ENCODE assay signal across 8 mouse cellular contexts in the genomic region with DNA sequence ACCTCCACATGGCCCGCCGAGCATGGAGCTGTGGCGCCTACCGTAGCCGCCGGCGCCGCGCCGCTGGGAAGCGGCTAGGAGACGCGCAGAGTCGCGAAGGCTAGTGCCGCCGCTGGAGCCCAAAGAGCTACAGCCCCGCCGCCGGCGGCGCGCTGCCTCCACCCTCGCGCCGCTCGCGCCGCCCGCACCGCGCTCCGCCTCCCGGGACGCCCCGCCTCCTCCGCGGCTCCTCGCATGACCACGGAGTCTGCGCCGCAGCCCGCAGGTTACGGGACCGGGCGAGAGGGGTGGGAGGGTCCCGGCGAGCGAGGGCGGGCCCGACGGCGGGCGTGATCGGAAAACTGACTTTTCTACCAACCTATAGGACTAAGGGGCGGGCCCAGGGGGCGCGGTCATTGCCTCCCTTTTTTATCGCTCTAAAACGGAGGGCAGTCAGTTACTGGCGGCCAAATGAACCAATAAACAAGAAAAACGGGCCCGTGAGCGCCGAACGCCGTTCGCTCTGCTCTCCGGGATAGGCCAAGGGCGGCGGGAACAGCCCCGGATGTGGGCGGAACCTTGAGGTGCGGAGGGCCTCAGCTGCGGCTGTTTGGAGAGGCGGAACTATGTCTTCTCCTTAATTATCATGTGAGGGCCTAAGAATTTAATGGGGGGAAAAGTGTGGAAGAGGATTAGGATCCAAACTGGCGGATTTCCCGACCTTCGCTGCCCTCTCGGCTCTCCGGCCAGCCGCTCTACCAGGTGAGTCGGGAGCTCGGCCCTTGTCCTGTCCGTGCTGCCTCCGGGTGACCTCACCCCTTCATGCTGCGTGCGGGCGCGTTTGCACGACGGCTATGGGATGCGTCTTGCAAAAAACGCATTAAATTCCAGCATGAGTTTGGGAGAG. TPM values are rescaled to one million over a fixed set of nuclear protein-coding genes. Genes with fewer than 3 reads are reported as not detected.
DNase-seq lines count a peak whose midpoint lies in the region; ATAC-seq and TF ChIP-seq lines count a peak whose summit lies in the region.

Gene Phtf2 (minus strand): TSS at position 210 of the 886 bp plus-strand sequence.
Gene Tmem60 (plus strand): TSS at position 277 of the 886 bp plus-strand sequence.

- TF ChIP-seq CTCF in C2C12 (IDR thresholded peaks at IDR 0.05; ENCODE audit: control insufficient read depth, insufficient read depth, insufficient read length) = no peak
- TF ChIP-seq CTCF in brain, embryonic 14.5 days (IDR thresholded peaks at IDR 0.05; ENCODE audit: borderline replicate concordance, extremely low read depth, insufficient read depth, insufficient read length) = no peak
- no peak for TF ChIP-seq CTCF in liver, adult 2 months (IDR thresholded peaks at IDR 0.05; ENCODE audit: low read depth, low read length)

- ATAC-seq in heart, embryonic 11.5 days (replicated peaks; ENCODE audit: insufficient number of reproducible peaks, low FRiP score, low TSS enrichment) = peak; percentile 98
- ATAC-seq in kidney, embryonic 16.5 days (ENCODE audit: low FRiP score, low TSS enrichment) = peak; percentile 99

- H3K4me3 ChIP-seq in C2C12 (ENCODE audit: insufficient read depth, poor library complexity, severe bottlenecking) (peak within 1 kb of the TSS; percentile 74), myocyte (peak within 1 kb of the TSS; percentile 61)
- peak within 1 kb of the TSS; percentile 87 for H3K4me3 ChIP-seq in erythroblast, embryonic 14.5 days (replicated peaks)
- peak within 1 kb of the TSS; percentile 88 for H3K4me3 ChIP-seq in heart, embryonic 11.5 days (ENCODE audit: low read depth, low read length)
- H3K4me3 ChIP-seq in kidney, embryonic 16.5 days (ENCODE audit: low read length) = peak within 1 kb of the TSS; percentile 90
- peak within 1 kb of the TSS; percentile 93 for H3K4me3 ChIP-seq in liver, adult 2 months (ENCODE audit: insufficient read depth, low read depth, low read length)

- H3K36me3 ChIP-seq in C2C12 (ENCODE audit: control insufficient read depth, insufficient read depth) (peaks cover 4% of the 10 kb centered on the region), myocyte (ENCODE audit: control insufficient read depth, insufficient read depth) (no peaks in the 10 kb centered on the region)
- H3K36me3 ChIP-seq in erythroblast, embryonic 14.5 days (ENCODE audit: control insufficient read depth) = peaks cover 30% of the 10 kb centered on the region
- H3K36me3 ChIP-seq in heart, embryonic 11.5 days (ENCODE audit: control insufficient read depth, insufficient read depth, low read length) = 0 out of 2 replicates have a peak, but pooled peaks cover 2% of the 10 kb centered on the region
- H3K36me3 ChIP-seq in kidney, embryonic 16.5 days (ENCODE audit: insufficient read depth, low read length) = peaks cover 11% of the 10 kb centered on the region; the same call in 1 of the 2 replicates
- H3K36me3 ChIP-seq in liver, adult 2 months (ENCODE audit: control insufficient read depth, insufficient read depth, low read length) = 0 out of 2 replicates have a peak, but pooled peaks cover 3% of the 10 kb centered on the region
- no peaks in the 10 kb centered on the region for H3K36me3 ChIP-seq in splenic B cell, adult 2 months (ENCODE audit: control insufficient read depth, insufficient read depth, low read length, poor library complexity, severe bottlenecking)

- H3K27me3 ChIP-seq in C2C12 (ENCODE audit: control insufficient read depth, insufficient read depth, insufficient read length) = no peaks in the 10 kb centered on the region
- no peaks in the 10 kb centered on the region for H3K27me3 ChIP-seq in erythroblast, embryonic 14.5 days (ENCODE audit: control insufficient read depth)
- H3K27me3 ChIP-seq in heart, embryonic 11.5 days (ENCODE audit: control insufficient read depth, insufficient read depth, low read length) = no peaks in the 10 kb centered on the region
- no peaks in the 10 kb centered on the region for H3K27me3 ChIP-seq in kidney, embryonic 16.5 days (ENCODE audit: insufficient read depth, low read length)
- H3K27me3 ChIP-seq in liver, adult 2 months (ENCODE audit: control insufficient read depth, insufficient read depth, low read length) = no peaks in the 10 kb centered on the region
- H3K27me3 ChIP-seq in myocyte (ENCODE audit: control insufficient read depth, insufficient read depth, insufficient read length) = no peaks in the 10 kb centered on the region
- no peaks in the 10 kb centered on the region for H3K27me3 ChIP-seq in splenic B cell, adult 2 months (ENCODE audit: control insufficient read depth, insufficient read depth, low read length, poor library complexity, severe bottlenecking)

- H3K4me1 ChIP-seq in erythroblast, embryonic 14.5 days (ENCODE audit: control insufficient read depth) = peaks cover 55% of the 10 kb centered on the region
- H3K4me1 ChIP-seq in heart, embryonic 11.5 days (ENCODE audit: control insufficient read depth, insufficient read depth, low read length) = peaks cover 22% of the 10 kb centered on the region
- peaks cover 24% of the 10 kb centered on the region for H3K4me1 ChIP-seq in kidney, embryonic 16.5 days (ENCODE audit: insufficient read depth, low read length)
- H3K4me1 ChIP-seq in liver, adult 2 months (ENCODE audit: control insufficient read depth, insufficient read depth, low read length) = peaks cover 8% of the 10 kb centered on the region; the same call in 1 of the 2 replicates

- peak within 1 kb of the TSS; percentile 97 for H3K27ac ChIP-seq in heart, embryonic 11.5 days (ENCODE audit: low read depth, low read length)
- peak within 1 kb of the TSS; percentile 92 for H3K27ac ChIP-seq in kidney, embryonic 16.5 days (ENCODE audit: low read length)
- H3K27ac ChIP-seq in liver, adult 2 months (replicated peaks; ENCODE audit: insufficient read depth, low read depth, low read length) = peak within 1 kb of the TSS; percentile 91

- H3K79me3 ChIP-seq in C2C12 (ENCODE audit: low read depth) = peaks cover 28% of the 10 kb centered on the region

- no peaks in the 10 kb centered on the region for H3K9me3 ChIP-seq in erythroblast, embryonic 14.5 days (ENCODE audit: control insufficient read depth, low read length)
- no peaks in the 10 kb centered on the region for H3K9me3 ChIP-seq in heart, embryonic 11.5 days (replicated peaks; ENCODE audit: control insufficient read depth, low read length)
- H3K9me3 ChIP-seq in kidney, embryonic 16.5 days (ENCODE audit: low read length) = no peaks in the 10 kb centered on the region

- H3K9ac ChIP-seq in heart, embryonic 11.5 days (ENCODE audit: low read depth, low read length) = peak within 1 kb of the TSS; percentile 91
- peak within 1 kb of the TSS; percentile 88 for H3K9ac ChIP-seq in kidney, embryonic 16.5 days (replicated peaks; ENCODE audit: low read length)
- H3K9ac ChIP-seq in liver, adult 2 months (ENCODE audit: low read depth, low read length) = peak within 1 kb of the TSS; percentile 97

- peaks cover 61% of the 10 kb centered on the region for H3K79me2 ChIP-seq in C2C12 (ENCODE audit: control insufficient read depth, insufficient read depth)
- H3K79me2 ChIP-seq in liver, adult 2 months (ENCODE audit: control insufficient read depth, insufficient read depth, low read length) = no peaks in the 10 kb centered on the region
- H3K79me2 ChIP-seq in myocyte (ENCODE audit: control insufficient read depth, insufficient read depth) = peaks cover 40% of the 10 kb centered on the region

- TF ChIP-seq POLR2A in brain, embryonic 14.5 days (IDR thresholded peaks at IDR 0.05; ENCODE audit: borderline replicate concordance, extremely low read depth, insufficient read depth, insufficient read length, poor library complexity, severe bottlenecking) = peak; percentile 99
- TF ChIP-seq POLR2A in liver, adult 2 months (IDR thresholded peaks at IDR 0.05; ENCODE audit: extremely low read depth, insufficient read depth, low read length) = peak; percentile 96
- peak; percentile 96 for TF ChIP-seq POLR2A in myocyte (IDR thresholded peaks at IDR 0.05; ENCODE audit: insufficient read length, low read depth)

- H3ac ChIP-seq in C2C12 (ENCODE audit: control insufficient read depth, insufficient read length, low read depth) (peak within 1 kb of the TSS; percentile 96), myocyte (ENCODE audit: control insufficient read depth, insufficient read length) (peak within 1 kb of the TSS; percentile 80)

- H3K4me2 ChIP-seq in heart, embryonic 11.5 days = peak within 1 kb of the TSS; percentile 76
- H3K4me2 ChIP-seq in kidney, embryonic 16.5 days (replicated peaks; ENCODE audit: low read depth, low read length) = peak within 1 kb of the TSS; percentile 65
- H3K4me2 ChIP-seq in myocyte (ENCODE audit: low read depth) = peak within 1 kb of the TSS; percentile 92

- under 1% methylated on average over 89 of the region's 94 CpGs for WGBS in heart, embryonic 11.5 days (ENCODE audit: insufficient replicate concordance)
- under 1% methylated on average over 93 of the region's 94 CpGs for WGBS in kidney, embryonic 16.5 days
- WGBS in liver, adult 2 months = under 1% methylated on average over 94 of the region's 94 CpGs

- peak; percentile 100 for DNase-seq in brain, embryonic 14.5 days (ENCODE audit: low read depth)
- peak; percentile 93 for DNase-seq in liver, adult 2 months (ENCODE audit: extremely low read depth, low read depth, low spot score)
- peak; percentile 99 for DNase-seq in splenic B cell, adult 2 months (ENCODE audit: low read depth, low spot score)

TF ChIP-seq in C2C12, 6 proteins besides CTCF, POLR2A, EP300 and RAD21 (continues in another document):
- no peak for TF ChIP-seq MAX (IDR thresholded peaks at IDR 0.05)
- TF ChIP-seq MYOD1 (IDR thresholded peaks at IDR 0.05; ENCODE audit: control insufficient read depth, insufficient read length, low read depth) = no peak

TF ChIP-seq in myocyte, 11 proteins besides CTCF, POLR2A, EP300 and RAD21 (continues in another document):
- no peak for TF ChIP-seq CEBPB (IDR thresholded peaks at IDR 0.05; ENCODE audit: insufficient read depth, poor library complexity, severe bottlenecking)

RNA-seq across cellular contexts. Expression of gene Phtf2, which starts in this region (rescaled TPM):
- 3.4 TPM for polyA plus RNA-seq in C2C12 (2012; fragmentation: generic; extraction: Trizol)
- 12.7 and 16.5 TPM in 2 replicates for polyA plus RNA-seq in brain, embryonic 14.5 days (2012; rRNA removed)
- 0.02 and 0.04 TPM in 2 replicates for polyA plus RNA-seq in erythroblast, embryonic 14.5 days (2012)
- polyA plus RNA-seq in heart, embryonic 11.5 days (2014; fragmentation: Nextera tagmentation; extraction: Ambion mirVana) = 38.9 and 50.4 TPM in 2 replicates
- polyA plus RNA-seq in kidney, embryonic 16.5 days (2015; fragmentation: Nextera tagmentation; extraction: Ambion mirVana) = 15.8 and 16.9 TPM in 2 replicates
- 6.1 and 6.2 TPM in 2 replicates for total RNA-seq in liver, adult 2 months (2014; rRNA removed)
- polyA plus RNA-seq in liver, adult 2 months (2012; rRNA removed) = 0.80 and 1.2 TPM in 2 replicates
- 3.6 TPM for polyA plus RNA-seq in myocyte (2012; fragmentation: generic; extraction: Trizol)

RNA-seq across cellular contexts. Expression of gene Tmem60, which starts in this region (rescaled TPM):
- polyA plus RNA-seq in C2C12 (2012; fragmentation: generic; extraction: Trizol) (11.7 TPM), myocyte (2012; fragmentation: generic; extraction: Trizol) (14.5 TPM)
- polyA plus RNA-seq in brain, embryonic 14.5 days (2012; rRNA removed) = 30.5 and 36.9 TPM in 2 replicates
- 1.1 and 1.2 TPM in 2 replicates for polyA plus RNA-seq in erythroblast, embryonic 14.5 days (2012)
- polyA plus RNA-seq in heart, embryonic 11.5 days (2014; fragmentation: Nextera tagmentation; extraction: Ambion mirVana) = 46.7 and 51.8 TPM in 2 replicates
- polyA plus RNA-seq in kidney, embryonic 16.5 days (2015; fragmentation: Nextera tagmentation; extraction: Ambion mirVana) = 52.9 and 53.9 TPM in 2 replicates
- 11.7 and 13.2 TPM in 2 replicates for total RNA-seq in liver, adult 2 months (2014; rRNA removed)
- 6.0 and 8.3 TPM in 2 replicates for polyA plus RNA-seq in liver, adult 2 months (2012; rRNA removed)

Comparison
In these comparisons a context has a peak if more than half of its experiments do, and no peak if none do; other contexts are left out.
1. Peak in every context shown above with its lines: DNase-seq, ATAC-seq, H3K4me3 ChIP-seq and H3K27ac ChIP-seq.